Mouse (Mus musculus) c-Kit-positive CD71-positive TER-119-negative erythroid progenitor cells, embryonic 14.5 days (primary cell): Measurements from ENCODE around the gene Sec31b.

Experiments
- DNase-seq: peaks from one replicate; pipeline ENCODE4 v3.0.0-alpha.2; 2013; ENCODE audit warnings: low read depth

The Sec31b gene

GRCm38 (mm10) chr19:44475268-44475667 is 70.4 kb downstream of the Sec31b start:
- no peak for DNase-seq

GRCm38 (mm10) chr19:44474158-44474557 is 71.5 kb downstream of the Sec31b start:
- DNase-seq = peak; percentile 76
